Mouse (Mus musculus): ENCODE measurements around the gene U2af2. TPM values are rescaled to one million over a fixed set of nuclear protein-coding genes. Genes with fewer than 3 reads are reported as not detected.

Gene U2af2
- polyA plus RNA-seq (2015; fragmentation: Nextera tagmentation; extraction: Ambion mirVana), result 49.2 and 50.1 TPM in 2 replicates

DNA sequence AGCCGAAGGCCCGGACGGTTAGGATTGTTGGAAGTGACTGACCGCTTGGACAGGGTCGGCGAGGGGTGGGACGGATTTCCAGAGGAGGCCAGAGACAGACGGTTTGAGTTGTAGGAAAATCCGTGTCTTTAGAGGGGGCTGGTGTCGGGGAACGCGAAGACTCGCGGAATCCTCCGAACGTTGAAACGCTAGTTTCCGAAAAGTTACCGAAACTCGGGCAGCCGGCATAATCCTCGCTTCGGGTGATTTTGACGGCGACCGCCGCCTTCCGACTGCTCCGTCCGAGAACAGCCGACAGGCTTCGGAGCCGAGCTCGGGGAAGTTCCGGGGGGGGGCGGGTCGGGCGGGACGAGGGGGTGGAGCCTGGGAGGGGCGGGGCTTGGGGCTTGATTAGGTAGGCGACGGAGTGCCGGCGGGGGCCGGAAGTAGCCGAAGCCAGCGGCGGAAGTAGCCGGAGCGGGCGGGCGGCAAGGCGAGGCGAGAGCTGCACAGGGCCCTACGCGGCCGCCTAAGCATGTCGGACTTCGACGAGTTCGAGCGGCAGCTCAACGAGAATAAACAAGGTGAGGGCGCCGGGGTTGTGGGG lies at the start of gene U2af2:
TSS of gene U2af2 (plus strand) at position 370 of the 586 bp plus-strand sequence.
- no peaks in the 10 kb centered on the region for H3K27me3 ChIP-seq (ENCODE audit: control insufficient read depth, insufficient read depth, low read length)
- peak within 1 kb of the TSS; percentile 90 for H3K4me2 ChIP-seq (replicated peaks; ENCODE audit: low read depth)
- H3K4me3 ChIP-seq (ENCODE audit: low read depth, low read length), result peak within 1 kb of the TSS; percentile 67
- H3K9me3 ChIP-seq (ENCODE audit: control insufficient read depth, low read length), result no peaks in the 10 kb centered on the region
- no peak for TF ChIP-seq CTCF (IDR thresholded peaks at IDR 0.05; ENCODE audit: low read depth)
- TF ChIP-seq EP300 (optimal IDR thresholded peaks at IDR 0.05), result no peak
- WGBS, result under 1% methylated on average over 63 of the region's 65 CpGs
- DNase-seq (ENCODE audit: low spot score), result peak; percentile 98
- H3K36me3 ChIP-seq (ENCODE audit: control insufficient read depth, insufficient read depth, low read length), result no peaks in the 10 kb centered on the region; the same call in 1 of the 2 replicates
- H3K9ac ChIP-seq (ENCODE audit: low read length), result peak within 1 kb of the TSS; percentile 96
- H3K27ac ChIP-seq (replicated peaks), result peak within 1 kb of the TSS; percentile 99
- H3K4me1 ChIP-seq (replicated peaks; ENCODE audit: control insufficient read depth, insufficient read depth), result 0 out of 2 replicates have a peak, but pooled peaks cover 4% of the 10 kb centered on the region
- peak; percentile 88 for ATAC-seq (ENCODE audit: low FRiP score, low TSS enrichment)

- peaks cover 44% of the 10 kb centered on the region for H3K36me3 ChIP-seq (ENCODE audit: control insufficient read depth, insufficient read depth, low read length)
- peaks cover 3% of the 10 kb centered on the region; the same call in 1 of the 2 replicates for H3K4me1 ChIP-seq (replicated peaks; ENCODE audit: control insufficient read depth, insufficient read depth)
- no peak overlapping the region for H3K9ac ChIP-seq (ENCODE audit: low read length)
- H3K27ac ChIP-seq (replicated peaks), result no peak overlapping the region
- no peaks in the 10 kb centered on the region for H3K9me3 ChIP-seq (ENCODE audit: control insufficient read depth, low read length)
- no peak overlapping the region for H3K4me3 ChIP-seq (ENCODE audit: low read depth, low read length)
- DNase-seq (ENCODE audit: low spot score) (no peak), ATAC-seq (ENCODE audit: low FRiP score, low TSS enrichment) (no peak)
- WGBS, result 84% methylated on average over 27 of the region's 27 CpGs
- no peaks in the 10 kb centered on the region for H3K27me3 ChIP-seq (ENCODE audit: control insufficient read depth, insufficient read depth, low read length)
- no peak overlapping the region for H3K4me2 ChIP-seq (replicated peaks; ENCODE audit: low read depth)
- TF ChIP-seq EP300 (optimal IDR thresholded peaks at IDR 0.05), result no peak
- no peak for TF ChIP-seq CTCF (IDR thresholded peaks at IDR 0.05; ENCODE audit: low read depth)
Measured at GRCm38 (mm10) chr7:5012681-5013513, 49.0 kb upstream of the U2af2 start.

DNA sequence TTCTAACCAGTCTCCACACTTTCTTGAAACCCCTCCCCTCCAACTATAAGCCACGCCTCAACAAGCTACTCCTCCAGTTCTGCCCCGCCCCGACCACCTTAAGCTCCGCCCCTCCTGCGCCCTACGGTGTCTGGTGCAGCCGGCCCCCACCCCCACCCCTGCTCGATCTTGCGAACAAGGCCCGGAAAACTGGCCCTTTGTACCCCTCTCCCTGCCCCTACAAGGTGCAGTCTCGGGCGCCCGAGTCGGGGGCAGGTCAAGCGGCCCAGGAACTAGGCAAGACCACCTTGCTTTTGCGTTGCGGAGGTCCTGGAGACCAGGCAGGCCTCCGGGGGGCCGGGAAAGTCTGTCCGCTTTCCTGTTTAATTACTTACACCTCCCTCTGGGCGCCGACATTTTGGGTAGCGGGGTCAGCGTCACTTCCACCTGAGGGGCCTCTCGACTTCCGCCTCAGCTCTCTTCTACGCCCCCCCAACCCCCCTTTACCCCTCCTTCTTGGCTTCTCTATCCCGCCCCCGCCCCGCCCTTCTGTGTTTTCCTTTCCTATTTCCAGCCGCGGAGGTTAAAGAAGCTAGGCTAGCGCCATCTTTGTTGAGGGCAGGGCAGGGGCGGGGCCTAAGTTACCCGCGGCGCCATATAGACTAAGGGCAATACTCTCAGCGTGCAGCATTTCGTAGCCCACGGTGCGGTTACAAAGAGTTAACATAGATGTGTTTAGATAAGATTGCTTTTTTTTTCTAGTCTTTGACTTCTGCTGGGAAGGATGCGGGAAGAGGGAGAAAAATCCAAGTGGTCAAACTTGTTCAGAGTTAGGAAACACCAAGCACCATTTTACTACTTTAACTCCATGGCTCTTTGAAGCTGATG lies 47.5 kb upstream of the U2af2 start, which contains the start of the genes Zfp524 and Fiz1:
TSS of gene Zfp524 (plus strand) at position 165 of the 867 bp plus-strand sequence.
TSS of gene Fiz1 (minus strand) at position 447 of the 867 bp plus-strand sequence.
- no peaks in the 10 kb centered on the region for H3K9me3 ChIP-seq (ENCODE audit: control insufficient read depth, low read length)
- H3K27ac ChIP-seq (replicated peaks), result peak within 1 kb of the TSS; percentile 99
- DNase-seq (ENCODE audit: low spot score) (peak; percentile 98), ATAC-seq (ENCODE audit: low FRiP score, low TSS enrichment) (peak; percentile 86)
- TF ChIP-seq CTCF (IDR thresholded peaks at IDR 0.05; ENCODE audit: low read depth) (0 out of 2 replicates have a peak, but pooled peaks have one; percentile 2), EP300 (optimal IDR thresholded peaks at IDR 0.05) (peak; percentile 88)
- peak within 1 kb of the TSS; percentile 84 for H3K9ac ChIP-seq (ENCODE audit: low read length)
- H3K27me3 ChIP-seq (ENCODE audit: control insufficient read depth, insufficient read depth, low read length), result no peaks in the 10 kb centered on the region
- peaks cover 3% of the 10 kb centered on the region; the same call in 1 of the 2 replicates for H3K4me1 ChIP-seq (replicated peaks; ENCODE audit: control insufficient read depth, insufficient read depth)
- H3K4me2 ChIP-seq (replicated peaks; ENCODE audit: low read depth), result peak within 1 kb of the TSS; percentile 74
- peaks cover 29% of the 10 kb centered on the region for H3K36me3 ChIP-seq (ENCODE audit: control insufficient read depth, insufficient read depth, low read length)
- under 1% methylated on average over 41 of the region's 42 CpGs for WGBS
- H3K4me3 ChIP-seq (ENCODE audit: low read depth, low read length), result peak within 1 kb of the TSS; percentile 80

DNA sequence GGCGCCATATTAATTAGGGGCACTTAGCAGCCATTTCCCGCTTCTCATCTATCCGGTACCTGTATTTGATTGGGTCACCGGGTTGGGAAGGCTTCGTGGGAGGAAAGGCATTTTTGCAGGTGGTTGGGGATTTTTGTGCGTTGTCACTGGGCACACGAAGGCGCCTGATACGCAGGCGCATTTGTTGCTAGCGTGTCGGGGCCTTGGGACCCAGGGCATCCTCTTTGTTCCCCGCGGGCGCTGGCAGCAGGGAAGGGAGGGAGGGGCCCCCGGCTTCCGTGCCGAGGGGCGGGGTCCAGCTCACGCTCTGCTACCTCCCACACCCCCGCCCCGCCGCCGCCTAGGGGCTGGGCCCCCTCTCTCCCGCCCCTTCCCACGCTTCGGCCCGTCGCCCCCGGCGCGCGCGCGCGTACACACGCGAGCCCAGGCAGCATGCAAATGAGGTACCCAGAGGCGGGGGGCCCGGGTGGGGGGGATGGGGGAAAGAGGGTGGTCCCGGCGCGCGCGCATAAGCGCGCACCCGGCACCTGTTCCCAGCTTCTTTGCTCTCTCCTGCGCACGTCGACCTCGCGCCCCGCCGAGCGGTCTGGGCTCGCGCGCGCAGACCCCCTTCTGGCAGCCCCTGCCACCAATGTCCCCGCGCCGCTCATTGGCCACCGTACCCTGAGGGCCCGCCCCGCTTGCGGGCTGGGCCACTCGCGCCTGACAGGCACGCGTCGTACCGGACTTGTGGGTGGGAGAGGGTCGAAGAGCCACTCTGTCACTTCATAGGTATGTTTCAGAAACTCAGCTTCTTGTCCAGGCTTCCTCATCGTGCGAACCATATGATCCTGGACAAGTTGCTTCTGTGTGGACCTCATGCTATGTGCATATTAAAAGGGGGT lies 46.6 kb upstream of the U2af2 start, which contains the start of gene Gm44973:
TSS of gene Gm44973 (plus strand) at position 379 of the 884 bp plus-strand sequence.
- DNase-seq (ENCODE audit: low spot score) (peak; percentile 96), ATAC-seq (ENCODE audit: low FRiP score, low TSS enrichment) (peak; percentile 84)
- peak within 1 kb of the TSS; percentile 84 for H3K9ac ChIP-seq (ENCODE audit: low read length)
- no peaks in the 10 kb centered on the region for H3K27me3 ChIP-seq (ENCODE audit: control insufficient read depth, insufficient read depth, low read length)
- H3K36me3 ChIP-seq (ENCODE audit: control insufficient read depth, insufficient read depth, low read length), result peaks cover 21% of the 10 kb centered on the region
- H3K4me2 ChIP-seq (replicated peaks; ENCODE audit: low read depth), result peak within 1 kb of the TSS; percentile 74
- under 1% methylated on average over 61 of the region's 76 CpGs for WGBS
- peak within 1 kb of the TSS; percentile 99 for H3K27ac ChIP-seq (replicated peaks)
- peak; percentile 32 for TF ChIP-seq EP300 (optimal IDR thresholded peaks at IDR 0.05)
- TF ChIP-seq CTCF (IDR thresholded peaks at IDR 0.05; ENCODE audit: low read depth), result no peak; the same call in 1 of the 2 replicates
- H3K4me1 ChIP-seq (replicated peaks; ENCODE audit: control insufficient read depth, insufficient read depth), result peaks cover 3% of the 10 kb centered on the region; the same call in 1 of the 2 replicates
- H3K9me3 ChIP-seq (ENCODE audit: control insufficient read depth, low read length), result no peaks in the 10 kb centered on the region
- peak within 1 kb of the TSS; percentile 80 for H3K4me3 ChIP-seq (ENCODE audit: low read depth, low read length)
